Mouse (Mus musculus) liver, embryonic 16.5 days (tissue): ENCODE data around the gene Spdye4a. TPM values are rescaled to one million over a fixed set of nuclear protein-coding genes. Genes with fewer than 3 reads are reported as not detected.

Source experiments
- ATAC-seq: fragments of 200-750 bp; cut with Nextera tagmentation; 2 replicates; pipeline ENCODE4 v1.8.0; 2017; ENCODE audit warnings: low read depth, mild to moderate bottlenecking, moderate number of reproducible peaks, moderate library complexity
- H3K27ac ChIP-seq: fragments of 300-500 bp; sonication (generic); 2 replicates; pipeline ENCODE4 v1.5.1; 2014; ENCODE audit warnings: mild to moderate bottlenecking, low read length
- H3K27me3 ChIP-seq: fragments of 300-500 bp; sonication (generic); 2 replicates; pipeline ENCODE4 v1.6.1; 2014; ENCODE audit warnings: low read depth, low read length, mixed read lengths; ENCODE audit not compliant: control insufficient read depth, insufficient read depth
- H3K36me3 ChIP-seq: fragments of 300-500 bp; sonication (generic); 2 replicates; pipeline ENCODE4 v1.6.1; 2014; ENCODE audit warnings: mild to moderate bottlenecking; ENCODE audit not compliant: control insufficient read depth, insufficient read depth
- H3K4me1 ChIP-seq: fragments of 300-500 bp; sonication (generic); 2 replicates; pipeline ENCODE4 v1.6.1; 2014; ENCODE audit warnings: low read depth, low read length, mixed read lengths; ENCODE audit not compliant: control insufficient read depth
- H3K4me2 ChIP-seq: fragments of 300-500 bp; sonication (generic); 2 replicates; pipeline ENCODE4 v1.6.1; 2014; ENCODE audit warnings: low read depth, low read length, mixed read lengths
- H3K4me3 ChIP-seq: fragments of 300-500 bp; sonication (generic); 2 replicates; pipeline ENCODE4 v1.5.1; 2014; ENCODE audit warnings: low read depth, mild to moderate bottlenecking, low read length
- H3K9ac ChIP-seq: fragments of 300-500 bp; sonication (generic); 2 replicates; pipeline ENCODE4 v1.6.1; 2014; ENCODE audit warnings: low read depth, low read length
- H3K9me3 ChIP-seq: fragments of 300-500 bp; sonication (generic); replicated peaks from 2 replicates; pipeline ENCODE4 v1.6.1; 2016; ENCODE audit warnings: low read length; ENCODE audit not compliant: control insufficient read depth
- WGBS: fragments of 180-500 bp; shearing (Covaris S2); extraction: QIAGEN DNeasy Blood & Tissue Kit; methylation state at CpG from one replicate; pipeline ENCODE4 v1.1.7; 2014; ENCODE audit not compliant: insufficient replicate concordance; 5-methylcytosine and 5-hydroxymethylcytosine counted together
- polyA plus RNA-seq: library from polyadenylated mRNA; unstranded; fragments of >200 nt; fragmentation: Nextera tagmentation; extraction: Ambion mirVana; gene quantifications from 2 replicates; pipeline ENCODE4 v1.2.1, GENCODE M21; 2015

Spdye4a gene
- polyA plus RNA-seq = not detected in 2 replicates

DNA sequence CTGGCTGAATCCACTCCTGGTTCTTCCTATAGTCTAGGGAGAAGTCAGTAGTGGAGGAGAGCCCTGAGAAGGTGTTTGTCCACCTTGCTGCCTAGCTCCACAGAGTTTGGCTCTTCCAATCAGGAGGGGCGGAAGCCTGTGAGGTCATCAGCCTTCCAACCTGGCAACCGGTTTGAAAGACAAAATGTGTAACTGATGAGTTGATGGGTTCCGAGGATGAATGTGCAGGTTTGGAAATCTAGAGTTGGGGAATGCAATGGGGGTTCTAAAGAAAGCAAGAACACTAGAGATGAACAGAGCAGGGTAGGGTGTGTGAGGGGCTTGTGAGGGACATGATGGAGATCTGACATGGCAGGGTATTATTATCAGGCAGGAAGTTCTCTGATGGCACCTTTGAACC is at the start of gene Spdye4a:
Gene Spdye4a (minus strand): TSS at position 101 of the 400 bp plus-strand sequence.
- 51% methylated on average over 3 of the region's 3 CpGs for WGBS
- Histone ChIP-seq H3K9ac (no peak within 1 kb of the TSS), H3K4me2 (no peak within 1 kb of the TSS), H3K27me3 (no peaks in the 10 kb centered on the region), H3K4me3 (no peak within 1 kb of the TSS), H3K27ac (no peak within 1 kb of the TSS), H3K4me1 (no peaks in the 10 kb centered on the region), H3K9me3 (no peaks in the 10 kb centered on the region), H3K36me3 (no peaks in the 10 kb centered on the region)
- ATAC-seq = no peak

DNA sequence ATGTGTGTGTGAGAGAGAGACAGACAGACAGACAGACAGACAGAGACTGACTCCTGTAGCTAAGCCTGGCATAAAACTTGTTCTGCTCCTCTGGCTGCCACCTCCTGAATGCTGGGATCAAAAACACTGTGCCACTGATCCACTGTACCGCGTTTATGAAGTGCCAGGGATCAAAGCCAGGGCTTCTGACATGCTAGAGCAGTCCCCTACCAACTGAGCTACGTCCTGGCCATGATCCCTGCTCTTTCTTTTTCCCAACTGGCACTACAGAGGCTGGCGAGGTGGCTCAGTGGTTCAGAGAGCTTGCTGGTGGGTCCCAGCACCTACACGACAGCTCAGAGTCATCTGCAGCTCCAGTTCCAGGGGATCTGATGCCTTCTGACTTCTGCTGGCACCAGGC is 49.1 kb upstream of the Spdye4a start:
- H3K4me3 ChIP-seq = no peak overlapping the region
- H3K36me3 ChIP-seq = no peaks in the 10 kb centered on the region
- H3K4me1 ChIP-seq = no peaks in the 10 kb centered on the region
- H3K9me3 ChIP-seq = no peaks in the 10 kb centered on the region
- H3K9ac ChIP-seq = no peak overlapping the region
- ATAC-seq = no peak
- H3K27ac ChIP-seq = no peak overlapping the region
- H3K4me2 ChIP-seq = no peak overlapping the region
- peaks cover 2% of the 10 kb centered on the region for H3K27me3 ChIP-seq
- WGBS = 36% methylated on average over 5 of the region's 5 CpGs

DNA sequence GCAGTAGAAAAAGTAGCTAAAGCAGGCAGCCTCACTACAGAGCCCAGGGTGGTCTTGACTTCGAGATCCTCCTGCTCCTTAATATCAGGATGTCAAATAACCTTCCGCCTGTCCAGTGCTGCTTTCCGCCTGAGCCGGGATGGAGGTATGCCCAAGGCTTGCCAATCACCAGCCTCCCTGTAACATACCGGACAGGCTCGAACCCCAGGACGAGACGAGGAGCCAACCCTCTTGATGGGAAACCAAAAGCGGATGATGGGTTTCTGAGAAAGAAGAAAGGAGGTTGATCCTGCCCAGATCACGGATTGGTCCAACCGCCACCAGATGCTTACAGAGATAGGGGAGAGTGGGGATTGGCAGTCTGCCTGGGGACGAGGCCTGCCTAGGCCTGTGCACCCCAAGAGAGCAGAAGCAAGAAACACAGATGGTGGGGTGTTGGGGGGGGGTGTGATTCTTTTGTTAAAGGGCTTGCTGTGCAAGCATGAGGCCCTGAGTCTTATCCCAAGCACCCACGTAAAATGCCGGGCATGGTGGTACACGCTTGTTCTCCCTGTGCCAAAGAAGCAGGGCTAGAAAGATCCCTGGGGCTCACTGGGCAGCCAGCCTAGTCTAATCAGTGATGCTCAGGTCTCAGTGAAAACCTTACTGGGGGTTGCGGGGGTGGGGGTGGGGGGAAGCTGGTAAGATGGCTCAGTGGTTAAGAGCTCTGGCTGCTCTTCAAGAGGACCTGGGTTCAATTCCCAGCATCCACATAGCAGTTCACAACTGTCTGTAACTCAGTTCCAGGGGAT is 46.0 kb upstream of the Spdye4a start:
- Histone ChIP-seq H3K36me3 (no peaks in the 10 kb centered on the region), H3K4me3 (no peak overlapping the region), H3K4me2 (no peak overlapping the region), H3K27ac (no peak overlapping the region), H3K9ac (no peak overlapping the region), H3K9me3 (no peaks in the 10 kb centered on the region), H3K4me1 (no peaks in the 10 kb centered on the region; the same call in none of the 2 replicates), H3K27me3 (peaks cover 6% of the 10 kb centered on the region)
- 0 out of 2 replicates have a peak, but pooled peaks have one; percentile 51 for ATAC-seq
- 66% methylated on average over 16 of the region's 16 CpGs for WGBS

DNA sequence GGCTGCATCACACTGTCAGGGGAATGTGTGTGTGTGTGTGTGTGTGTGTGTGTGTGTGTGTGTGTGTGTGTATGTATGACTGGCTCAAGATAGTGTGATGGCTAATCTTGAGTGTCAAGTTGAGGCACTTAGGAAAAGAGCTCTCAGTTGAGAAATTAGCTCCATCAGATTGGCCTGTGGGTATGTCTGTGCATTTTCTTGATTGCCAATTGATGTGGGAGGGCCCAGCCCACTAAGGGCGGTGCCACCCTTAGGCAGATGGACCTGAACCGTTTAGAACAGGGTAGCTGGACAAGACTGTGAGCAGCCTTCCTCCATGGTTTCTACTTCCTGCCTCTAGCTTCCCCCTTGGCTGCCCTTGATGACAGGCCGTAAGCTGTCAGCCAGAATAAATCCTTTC is 45.4 kb upstream of the Spdye4a start:
- H3K36me3 ChIP-seq = no peaks in the 10 kb centered on the region
- WGBS = 46% methylated on average over 3 of the region's 3 CpGs
- H3K4me2 ChIP-seq = no peak overlapping the region
- H3K27me3 ChIP-seq = peaks cover 6% of the 10 kb centered on the region; the same call in 1 of the 2 replicates
- no peak for ATAC-seq
- H3K9me3 ChIP-seq = no peaks in the 10 kb centered on the region
- H3K4me1 ChIP-seq = no peaks in the 10 kb centered on the region; the same call in none of the 2 replicates
- no peak overlapping the region for H3K27ac ChIP-seq
- no peak overlapping the region for H3K9ac ChIP-seq
- H3K4me3 ChIP-seq = no peak overlapping the region

- ATAC-seq = no peak
- Histone ChIP-seq H3K9ac (no peak overlapping the region), H3K36me3 (no peaks in the 10 kb centered on the region), H3K4me1 (no peaks in the 10 kb centered on the region; the same call in none of the 2 replicates), H3K9me3 (no peaks in the 10 kb centered on the region), H3K4me3 (no peak overlapping the region), H3K27ac (no peak overlapping the region), H3K27me3 (peaks cover 3% of the 10 kb centered on the region; the same call in 1 of the 2 replicates), H3K4me2 (no peak overlapping the region)
- 55% methylated on average over 6 of the region's 6 CpGs for WGBS
Measured at GRCm38 (mm10) chr5:143271642-143272041, 45.0 kb upstream of the Spdye4a start.

GRCm38 (mm10) chr5:143270151-143270519 is 43.4 kb upstream of the Spdye4a start:
- Histone ChIP-seq H3K4me3 (peak overlapping the region; percentile 73), H3K9me3 (no peaks in the 10 kb centered on the region), H3K36me3 (no peaks in the 10 kb centered on the region), H3K9ac (peak overlapping the region; percentile 72), H3K4me1 (no peaks in the 10 kb centered on the region; the same call in none of the 2 replicates), H3K27ac (no peak overlapping the region), H3K4me2 (peak overlapping the region; percentile 80), H3K27me3 (peaks cover 3% of the 10 kb centered on the region; the same call in 1 of the 2 replicates)
- no peak for ATAC-seq
- WGBS = 10% methylated on average over 12 of the region's 12 CpGs

DNA sequence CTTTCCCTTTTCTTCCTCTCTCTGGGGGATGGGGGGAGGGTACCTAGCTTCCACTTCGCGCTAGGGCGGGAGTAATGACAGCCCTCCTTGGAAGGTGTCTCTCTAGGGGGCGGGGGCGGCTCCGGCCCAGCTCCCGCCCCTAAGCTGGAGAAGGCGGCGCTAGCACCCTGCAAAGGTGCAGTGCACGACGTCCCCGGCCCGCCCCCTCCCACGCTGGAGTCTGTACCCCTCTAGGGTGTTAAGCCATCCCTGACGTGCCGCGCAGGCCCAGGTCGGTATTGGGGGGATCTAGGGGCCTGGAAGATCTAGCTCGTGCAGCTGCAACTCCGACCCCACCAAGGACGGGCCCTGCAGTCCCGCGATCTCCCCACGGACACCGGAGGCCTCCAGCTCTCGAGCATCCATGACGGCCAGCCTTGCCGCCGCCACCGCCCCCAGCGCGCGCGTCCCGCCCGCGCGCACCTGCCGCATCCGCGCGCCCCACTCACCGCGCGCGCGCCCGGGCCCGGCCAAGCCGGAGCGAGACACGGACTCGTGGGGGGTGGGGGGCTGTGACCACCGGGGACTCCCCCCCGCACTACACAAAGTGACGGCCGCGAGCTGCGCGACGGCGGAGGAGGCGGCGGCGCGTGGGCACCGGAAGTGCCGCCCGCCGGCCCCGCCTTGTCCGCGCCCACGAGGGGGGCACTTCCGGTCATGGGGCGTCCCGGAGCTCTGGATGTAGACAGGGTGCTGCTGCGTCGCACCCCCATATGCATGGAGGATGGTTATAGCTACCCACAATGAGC is 42.9 kb upstream of the Spdye4a start, which contains the start of gene Zfp316:
Gene Zfp316 (minus strand): TSS at position 660 of the 788 bp plus-strand sequence.
- H3K4me2 ChIP-seq = peak within 1 kb of the TSS; percentile 80
- H3K4me1 ChIP-seq = no peaks in the 10 kb centered on the region; the same call in none of the 2 replicates
- H3K36me3 ChIP-seq = no peaks in the 10 kb centered on the region
- WGBS = 1% methylated on average over 58 of the region's 79 CpGs
- peaks cover 3% of the 10 kb centered on the region; the same call in 1 of the 2 replicates for H3K27me3 ChIP-seq
- H3K9ac ChIP-seq = peak within 1 kb of the TSS; percentile 72
- peak within 1 kb of the TSS; percentile 73 for H3K4me3 ChIP-seq
- H3K9me3 ChIP-seq = no peaks in the 10 kb centered on the region
- no peak within 1 kb of the TSS for H3K27ac ChIP-seq
- ATAC-seq = peak; percentile 66

- Histone ChIP-seq H3K4me2 (peak overlapping the region; percentile 80), H3K9me3 (no peaks in the 10 kb centered on the region), H3K4me3 (peak overlapping the region; percentile 73), H3K27ac (no peak overlapping the region), H3K4me1 (no peaks in the 10 kb centered on the region; the same call in none of the 2 replicates), H3K9ac (no peak overlapping the region), H3K27me3 (peaks cover 3% of the 10 kb centered on the region; the same call in 1 of the 2 replicates), H3K36me3 (no peaks in the 10 kb centered on the region)
- 30% methylated on average over 8 of the region's 8 CpGs for WGBS
- no peak for ATAC-seq
Measured at GRCm38 (mm10) chr5:143268985-143269362, 42.3 kb upstream of the Spdye4a start.
